Comparison of ENCODE assay signal across 8 mouse cellular contexts in the genomic region with DNA sequence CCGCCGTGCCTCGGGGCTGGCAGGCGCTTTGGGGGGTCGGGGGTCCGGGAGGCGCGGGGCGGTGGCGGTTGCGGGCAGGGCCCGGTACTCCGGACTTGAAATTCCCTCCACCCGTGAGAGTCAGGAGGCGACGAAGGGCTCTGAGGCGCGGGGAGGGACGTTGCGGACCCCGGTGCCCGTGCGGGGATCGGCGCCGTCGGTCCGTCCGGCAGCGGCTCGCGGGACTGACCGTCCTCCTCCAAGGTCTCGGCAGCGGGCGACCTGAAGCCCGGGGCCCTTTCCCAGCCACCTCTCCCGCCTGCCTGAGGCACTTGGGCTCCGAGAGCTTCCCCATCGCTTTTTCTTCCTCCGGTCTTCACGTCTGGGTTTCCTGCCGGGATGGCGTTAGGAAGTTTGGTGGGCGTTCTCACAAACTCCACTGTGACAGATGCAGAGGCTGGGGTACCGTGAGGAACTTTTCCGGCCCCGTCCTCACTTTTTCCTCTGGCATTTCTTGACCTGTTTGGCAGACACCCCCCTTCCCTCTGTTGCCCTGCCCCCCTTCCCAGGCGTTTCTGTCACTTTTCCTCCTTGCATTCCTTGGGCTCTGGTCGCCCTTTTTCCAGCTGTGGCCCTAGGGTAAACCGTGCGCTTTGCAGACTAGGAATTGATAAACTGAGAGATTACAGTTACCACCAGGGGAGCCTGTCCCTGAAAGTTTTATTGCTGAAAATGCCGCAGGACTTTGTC. TPM values are rescaled to one million over a fixed set of nuclear protein-coding genes. Genes with fewer than 3 reads are reported as not detected.
DNase-seq lines count a peak whose midpoint lies in the region; ATAC-seq and TF ChIP-seq lines count a peak whose summit lies in the region.

No protein-coding gene starts in this region.

- peak; percentile 5 for DNase-seq in thymus, postnatal 14 days
- DNase-seq in thymus, postnatal 0 days (ENCODE audit: low spot score), result no peak
- DNase-seq in hindbrain, embryonic 11.5 days (ENCODE audit: low spot score), result peak; percentile 47
- peak; percentile 28 for DNase-seq in limb, embryonic 14.5 days (ENCODE audit: low spot score)
- DNase-seq in frontal cortex, postnatal 14 days (ENCODE audit: low spot score in 2 of 2), result no peak
- no peak for DNase-seq in cerebellum, postnatal 36 days

- H3K9me3 ChIP-seq in forebrain, embryonic 15.5 days, result no peaks in the 10 kb centered on the region
- no peaks in the 10 kb centered on the region for H3K9me3 ChIP-seq in hindbrain, embryonic 11.5 days (ENCODE audit: control insufficient read depth, low read length)
- no peaks in the 10 kb centered on the region for H3K9me3 ChIP-seq in limb, embryonic 14.5 days (ENCODE audit: control insufficient read depth, low read length)
- no peaks in the 10 kb centered on the region; the same call in 1 of the 2 replicates for H3K9me3 ChIP-seq in midbrain, embryonic 16.5 days (replicated peaks; ENCODE audit: control insufficient read depth, low read length, poor library complexity, severe bottlenecking)

- peak overlapping the region; percentile 65 for H3K4me3 ChIP-seq in forebrain, embryonic 15.5 days
- peak overlapping the region; percentile 56 for H3K4me3 ChIP-seq in hindbrain, embryonic 11.5 days (ENCODE audit: low read depth, low read length)
- peak overlapping the region; percentile 67 for H3K4me3 ChIP-seq in limb, embryonic 14.5 days (replicated peaks; ENCODE audit: low read length)
- peak overlapping the region; percentile 68 for H3K4me3 ChIP-seq in midbrain, embryonic 16.5 days (ENCODE audit: low read depth, low read length)

- no peak for TF ChIP-seq POLR2A in limb, embryonic 14.5 days (IDR thresholded peaks at IDR 0.05; ENCODE audit: borderline replicate concordance, extremely low read depth, insufficient read depth, insufficient read length)

- peak overlapping the region; percentile 56 for H3K9ac ChIP-seq in forebrain, embryonic 15.5 days (replicated peaks)
- H3K9ac ChIP-seq in hindbrain, embryonic 11.5 days (ENCODE audit: low read depth, low read length), result peak overlapping the region; percentile 54
- peak overlapping the region; percentile 77 for H3K9ac ChIP-seq in limb, embryonic 14.5 days (ENCODE audit: low read depth, low read length, severe bottlenecking)
- peak overlapping the region; percentile 66 for H3K9ac ChIP-seq in midbrain, embryonic 16.5 days (ENCODE audit: low read depth, low read length)

- peaks cover 25% of the 10 kb centered on the region for H3K27me3 ChIP-seq in forebrain, embryonic 15.5 days
- H3K27me3 ChIP-seq in hindbrain, embryonic 11.5 days (ENCODE audit: control insufficient read depth, insufficient read depth, low read length), result peaks cover 9% of the 10 kb centered on the region
- no peaks in the 10 kb centered on the region for H3K27me3 ChIP-seq in limb, embryonic 14.5 days (ENCODE audit: control insufficient read depth, insufficient read depth, low read length)
- peaks cover 12% of the 10 kb centered on the region for H3K27me3 ChIP-seq in midbrain, embryonic 16.5 days (ENCODE audit: control insufficient read depth, insufficient read depth, low read depth, low read length)

- 1% methylated on average over 52 of the region's 53 CpGs for WGBS in forebrain, embryonic 15.5 days
- 1% methylated on average over 50 of the region's 53 CpGs for whole genome bisulfite sequencing in hindbrain, embryonic 11.5 days
- under 1% methylated on average over 32 of the region's 53 CpGs for whole genome bisulfite sequencing in limb, embryonic 14.5 days
- WGBS in midbrain, embryonic 16.5 days, result under 1% methylated on average over 39 of the region's 53 CpGs

- no peak overlapping the region for H3K27ac ChIP-seq in forebrain, embryonic 15.5 days (replicated peaks)
- H3K27ac ChIP-seq in hindbrain, embryonic 11.5 days (ENCODE audit: low read depth, low read length), result no peak overlapping the region
- no peak overlapping the region for H3K27ac ChIP-seq in limb, embryonic 14.5 days (replicated peaks; ENCODE audit: low read depth, low read length)
- peak overlapping the region; percentile 42; the same call in 1 of the 2 replicates for H3K27ac ChIP-seq in midbrain, embryonic 16.5 days (ENCODE audit: low read length)

- no peaks in the 10 kb centered on the region for H3K36me3 ChIP-seq in forebrain, embryonic 15.5 days
- no peaks in the 10 kb centered on the region for H3K36me3 ChIP-seq in hindbrain, embryonic 11.5 days (ENCODE audit: control insufficient read depth, insufficient read depth, low read length)
- H3K36me3 ChIP-seq in limb, embryonic 14.5 days (ENCODE audit: control insufficient read depth, insufficient read depth, low read length), result no peaks in the 10 kb centered on the region
- no peaks in the 10 kb centered on the region for H3K36me3 ChIP-seq in midbrain, embryonic 16.5 days (ENCODE audit: control insufficient read depth, insufficient read depth, low read length)

- H3K4me1 ChIP-seq in forebrain, embryonic 15.5 days, result peaks cover 13% of the 10 kb centered on the region
- no peaks in the 10 kb centered on the region for H3K4me1 ChIP-seq in hindbrain, embryonic 11.5 days (replicated peaks; ENCODE audit: control insufficient read depth, insufficient read depth, low read length)
- H3K4me1 ChIP-seq in limb, embryonic 14.5 days (ENCODE audit: control insufficient read depth, insufficient read depth, low read length), result no peaks in the 10 kb centered on the region
- H3K4me1 ChIP-seq in midbrain, embryonic 16.5 days (ENCODE audit: control insufficient read depth, insufficient read depth, low read length), result peaks cover 3% of the 10 kb centered on the region; the same call in 1 of the 2 replicates

- H3K4me2 ChIP-seq in forebrain, embryonic 15.5 days (replicated peaks), result peak overlapping the region; percentile 84
- H3K4me2 ChIP-seq in hindbrain, embryonic 11.5 days (replicated peaks; ENCODE audit: low read depth, low read length), result peak overlapping the region; percentile 89
- H3K4me2 ChIP-seq in limb, embryonic 14.5 days (replicated peaks; ENCODE audit: low read depth, low read length, severe bottlenecking), result peak overlapping the region; percentile 77
- H3K4me2 ChIP-seq in midbrain, embryonic 16.5 days (ENCODE audit: low read length), result peak overlapping the region; percentile 81

- peak; percentile 14 for ATAC-seq in forebrain, embryonic 15.5 days (replicated peaks)
- peak; percentile 64 for ATAC-seq in hindbrain, embryonic 11.5 days (ENCODE audit: low FRiP score)
- ATAC-seq in limb, embryonic 14.5 days (ENCODE audit: low FRiP score, low read depth), result peak; percentile 45; the same call in 1 of the 2 replicates
- peak; percentile 45 for ATAC-seq in midbrain, embryonic 16.5 days

RNA-seq across cellular contexts. Expression of gene Arhgap29, which starts 1.3 kb away (rescaled TPM):
- polyA plus RNA-seq in thymus, postnatal 0 days (2015; fragmentation: Nextera tagmentation; extraction: Ambion mirVana), result 3.4 and 4.9 TPM in 2 replicates
- polyA plus RNA-seq in forebrain, embryonic 15.5 days (2015; fragmentation: Nextera tagmentation; extraction: Ambion mirVana), result 16.3 and 16.4 TPM in 2 replicates
- polyA plus RNA-seq in hindbrain, embryonic 11.5 days (2014; fragmentation: Nextera tagmentation; extraction: Ambion mirVana), result 36.1 and 38.8 TPM in 2 replicates
- 42.0 and 47.4 TPM in 2 replicates for polyA plus RNA-seq in limb, embryonic 14.5 days (2012; rRNA removed)
- polyA plus RNA-seq in limb, embryonic 14.5 days (2014; fragmentation: Nextera tagmentation; extraction: Ambion mirVana), result 65.0 and 66.9 TPM in 2 replicates
- polyA plus RNA-seq in midbrain, embryonic 16.5 days (2015; fragmentation: Nextera tagmentation; extraction: Ambion mirVana), result 16.4 and 16.7 TPM in 2 replicates

Comparison
In these comparisons a context has a peak if more than half of its experiments do, and no peak if none do; other contexts are left out.
1. DNase-seq: peak in thymus, postnatal 14 days (single experiment), hindbrain, embryonic 11.5 days (single experiment) and limb, embryonic 14.5 days (single experiment); none in thymus, postnatal 0 days (single experiment), frontal cortex, postnatal 14 days (0 of 2) and cerebellum, postnatal 36 days (0 of 2).
2. ATAC-seq: peak in every context shown above with its lines; median percentile 64 in hindbrain, embryonic 11.5 days; 45 in limb, embryonic 14.5 days; 45 in midbrain, embryonic 16.5 days; 14 in forebrain, embryonic 15.5 days.
3. Peak in every context shown above with its lines, with median percentiles within 50 percentile points of each other: H3K4me2 ChIP-seq, H3K4me3 ChIP-seq and H3K9ac ChIP-seq.